Mouse (Mus musculus) forebrain, embryonic 11.5 days (tissue): ENCODE data around the gene Pcdh15. TPM values are rescaled to one million over a fixed set of nuclear protein-coding genes. Genes with fewer than 3 reads are reported as not detected.

ENCODE experiments used
- ATAC-seq: fragments of 200-750 bp; cut with Nextera tagmentation; replicated peaks from 2 replicates; pipeline ENCODE4 v1.8.0; 2017; ENCODE audit warnings: moderate TSS enrichment; ENCODE audit not compliant: low FRiP score
- DNase-seq: peaks from one replicate; pipeline ENCODE4 v3.0.0-alpha.2; 2017; ENCODE audit warnings: low spot score
- H3K27ac ChIP-seq: fragments of 300-500 bp; sonication (generic); 2 replicates; pipeline ENCODE4 v1.5.1; 2014; ENCODE audit warnings: low read depth, low read length
- H3K27me3 ChIP-seq: fragments of 300-500 bp; sonication (generic); 2 replicates; pipeline ENCODE4 v1.6.1; 2014; ENCODE audit warnings: mild to moderate bottlenecking, low read length, mixed read lengths; ENCODE audit not compliant: control insufficient read depth, insufficient read depth
- H3K36me3 ChIP-seq: fragments of 300-500 bp; sonication (generic); 2 replicates; pipeline ENCODE4 v1.6.1; 2014; ENCODE audit warnings: mild to moderate bottlenecking, low read length, moderate library complexity, mixed read lengths; ENCODE audit not compliant: control insufficient read depth, insufficient read depth
- H3K4me1 ChIP-seq: fragments of 300-500 bp; sonication (generic); replicated peaks from 2 replicates; pipeline ENCODE4 v1.6.1; 2014; ENCODE audit warnings: low read length, mixed read lengths; ENCODE audit not compliant: control insufficient read depth, insufficient read depth
- H3K4me2 ChIP-seq: fragments of 300-500 bp; sonication (generic); 2 replicates; pipeline ENCODE4 v1.6.1; 2014; ENCODE audit warnings: low read depth, mild to moderate bottlenecking, low read length, moderate library complexity, mixed read lengths; ENCODE audit not compliant: severe bottlenecking
- H3K4me3 ChIP-seq: fragments of 300-500 bp; sonication (generic); 2 replicates; pipeline ENCODE4 v1.5.1; 2014; ENCODE audit warnings: low read depth, low read length
- H3K9ac ChIP-seq: fragments of 300-500 bp; sonication (generic); 2 replicates; pipeline ENCODE4 v1.6.1; 2014; ENCODE audit warnings: low read length
- H3K9me3 ChIP-seq: fragments of 300-500 bp; sonication (generic); 2 replicates; pipeline ENCODE4 v1.6.1; 2016; ENCODE audit warnings: low read length, mixed read lengths; ENCODE audit not compliant: control insufficient read depth
- WGBS: fragments of 180-500 bp; shearing (Covaris S2); extraction: QIAGEN DNeasy Blood & Tissue Kit; methylation state at CpG from one replicate; pipeline ENCODE4 v1.1.7; 2014; 5-methylcytosine and 5-hydroxymethylcytosine counted together
- polyA plus RNA-seq: library from polyadenylated mRNA; unstranded; fragments of >200 nt; fragmentation: Nextera tagmentation; extraction: Ambion mirVana; gene quantifications from 2 replicates; pipeline ENCODE4 v1.2.1, GENCODE M21; 2014

Pcdh15 gene
- polyA plus RNA-seq, 1 experiment from 2014 or later = 1.0 TPM

- H3K4me3 ChIP-seq = no peak overlapping the region
- no peak for ATAC-seq
- no peak overlapping the region for H3K4me2 ChIP-seq
- H3K9ac ChIP-seq = no peak overlapping the region
- H3K27ac ChIP-seq = no peak overlapping the region
- H3K4me1 ChIP-seq = no peaks in the 10 kb centered on the region
- H3K27me3 ChIP-seq = no peaks in the 10 kb centered on the region
- no peak for DNase-seq
- WGBS = 86% methylated on average over 3 of the region's 3 CpGs
- H3K9me3 ChIP-seq = no peaks in the 10 kb centered on the region
- no peaks in the 10 kb centered on the region for H3K36me3 ChIP-seq
Measured at GRCm38 (mm10) chr10:73425408-73425807, 326.3 kb downstream of the Pcdh15 start.

GRCm38 (mm10) chr10:73431345-73431744, 332.2 kb downstream of the Pcdh15 start:
- ATAC-seq (no peak), DNase-seq (no peak)
- 90% methylated on average over 3 of the region's 3 CpGs for WGBS
- Histone ChIP-seq H3K9me3 (no peaks in the 10 kb centered on the region), H3K4me2 (no peak overlapping the region), H3K4me3 (no peak overlapping the region), H3K9ac (no peak overlapping the region), H3K27me3 (no peaks in the 10 kb centered on the region), H3K4me1 (no peaks in the 10 kb centered on the region), H3K27ac (no peak overlapping the region), H3K36me3 (no peaks in the 10 kb centered on the region)

GRCm38 (mm10) chr10:73484082-73484481, 384.9 kb downstream of the Pcdh15 start:
- WGBS = 66% methylated on average over 2 of the region's 2 CpGs
- H3K4me2 ChIP-seq = no peak overlapping the region

GRCm38 (mm10) chr10:73491654-73492053, 392.5 kb downstream of the Pcdh15 start:
- no peak for DNase-seq
- Histone ChIP-seq H3K4me1 (no peaks in the 10 kb centered on the region), H3K9ac (no peak overlapping the region), H3K9me3 (no peaks in the 10 kb centered on the region), H3K4me3 (no peak overlapping the region), H3K4me2 (no peak overlapping the region), H3K27ac (no peak overlapping the region), H3K36me3 (no peaks in the 10 kb centered on the region), H3K27me3 (no peaks in the 10 kb centered on the region)
- 73% methylated on average over 5 of the region's 5 CpGs for WGBS
- ATAC-seq = no peak

More at GRCm38 (mm10) chr10:73484082-73484481, 384.9 kb downstream of the Pcdh15 start:
- Histone ChIP-seq H3K9ac (no peak overlapping the region), H3K27me3 (no peaks in the 10 kb centered on the region), H3K4me3 (no peak overlapping the region), H3K4me1 (no peaks in the 10 kb centered on the region), H3K9me3 (no peaks in the 10 kb centered on the region), H3K36me3 (no peaks in the 10 kb centered on the region), H3K27ac (no peak overlapping the region)
- DNase-seq = no peak
- ATAC-seq = no peak

- Histone ChIP-seq H3K4me2 (no peak overlapping the region), H3K27me3 (no peaks in the 10 kb centered on the region), H3K4me1 (no peaks in the 10 kb centered on the region), H3K36me3 (no peaks in the 10 kb centered on the region), H3K27ac (no peak overlapping the region), H3K9me3 (no peaks in the 10 kb centered on the region), H3K4me3 (no peak overlapping the region), H3K9ac (no peak overlapping the region)
- 91% methylated on average over 3 of the region's 3 CpGs for WGBS
- DNase-seq (no peak), ATAC-seq (no peak)
Measured at GRCm38 (mm10) chr10:73514846-73515245, 415.7 kb downstream of the Pcdh15 start.

- H3K4me2 ChIP-seq = no peak overlapping the region
- no peak overlapping the region for H3K4me3 ChIP-seq
- H3K9me3 ChIP-seq = no peaks in the 10 kb centered on the region
- H3K9ac ChIP-seq = no peak overlapping the region
- no peak for DNase-seq
- no peaks in the 10 kb centered on the region for H3K36me3 ChIP-seq
- H3K27ac ChIP-seq = no peak overlapping the region
- H3K4me1 ChIP-seq = no peaks in the 10 kb centered on the region
- H3K27me3 ChIP-seq = no peaks in the 10 kb centered on the region
- ATAC-seq = no peak
- WGBS = 80% methylated on average over 2 of the region's 2 CpGs
Measured at GRCm38 (mm10) chr10:73515742-73516141, 416.6 kb downstream of the Pcdh15 start.

- H3K27me3 ChIP-seq = no peaks in the 10 kb centered on the region
- no peak overlapping the region for H3K4me2 ChIP-seq
- no peak for DNase-seq
- ATAC-seq = no peak
- H3K9ac ChIP-seq = no peak overlapping the region
- no peaks in the 10 kb centered on the region for H3K36me3 ChIP-seq
- no peaks in the 10 kb centered on the region for H3K4me1 ChIP-seq
- H3K27ac ChIP-seq = no peak overlapping the region
- WGBS = 86% methylated on average over 3 of the region's 3 CpGs
- H3K4me3 ChIP-seq = no peak overlapping the region
- H3K9me3 ChIP-seq = no peaks in the 10 kb centered on the region
Measured at GRCm38 (mm10) chr10:73519438-73519837, 420.3 kb downstream of the Pcdh15 start.

- H3K36me3 ChIP-seq = no peaks in the 10 kb centered on the region
- ATAC-seq = no peak
- H3K27ac ChIP-seq = no peak overlapping the region
- H3K9ac ChIP-seq = no peak overlapping the region
- H3K4me3 ChIP-seq = no peak overlapping the region
- no peaks in the 10 kb centered on the region for H3K27me3 ChIP-seq
- 94% methylated on average over 10 of the region's 10 CpGs for WGBS
- no peak for DNase-seq
- no peak overlapping the region for H3K4me2 ChIP-seq
- H3K4me1 ChIP-seq = no peaks in the 10 kb centered on the region
- no peaks in the 10 kb centered on the region for H3K9me3 ChIP-seq
Measured at GRCm38 (mm10) chr10:73552831-73553230, 453.7 kb downstream of the Pcdh15 start.

GRCm38 (mm10) chr10:73564216-73564615, 465.1 kb downstream of the Pcdh15 start:
- H3K4me3 ChIP-seq = no peak overlapping the region
- H3K27me3 ChIP-seq = no peaks in the 10 kb centered on the region
- no peak overlapping the region for H3K9ac ChIP-seq
- ATAC-seq (no peak), DNase-seq (no peak)
- no peaks in the 10 kb centered on the region for H3K36me3 ChIP-seq
- no peaks in the 10 kb centered on the region for H3K9me3 ChIP-seq
- no peak overlapping the region for H3K27ac ChIP-seq
- 75% methylated on average over 7 of the region's 7 CpGs for WGBS
- H3K4me2 ChIP-seq = no peak overlapping the region
- H3K4me1 ChIP-seq = no peaks in the 10 kb centered on the region
